Mouse (Mus musculus) embryonic stem cell, embryonic (primary cell): Measurements from ENCODE around the gene Pgpep1.

ENCODE experiments used
- CTCF ChIA-PET, 4 experiments: fragments of 300-600 bp in 2 of 4; fragments of 350-600 bp in 2 of 4; sonication (Branson Sonifier 250); formaldehyde crosslinking; loops; one replicate each; lab custom pipeline; 2022; ENCODE audit warnings: inconsistent platforms in 2 of 4; lab: Charles Lee
- POLR2A ChIA-PET, 4 experiments: fragments of 300-600 bp in 2 of 4; fragments of 350-600 bp in 2 of 4; sonication (Branson Sonifier 250); formaldehyde crosslinking; loops; one replicate each; lab custom pipeline; 2022; ENCODE audit warnings: antibody characterized with exemption in 4 of 4, inconsistent platforms in 1 of 4; lab: Charles Lee

Gene Pgpep1

GRCm38 (mm10) chr8:70645501-70646224 lies 14.5 kb downstream of the Pgpep1 start:
- ChIA-PET CTCF (interaction anchor here in 3 of 4 experiments (0.6 to 21.5 kb wide), 5 partner anchors 15 to 44 kb away, joined by 3 to 206 read pairs (median 3); no protein-coding TSS in a partner anchor), POLR2A (interaction anchor here (0.6 to 32.6 kb wide), 28 partner anchors 2 to 1045 kb away, joined by 3 to 1017 read pairs (median 12); partner anchors contain the start of genes Gdf15 (in 3 of the 4), Jund (in 3 of the 4), Pgpep1 (in 3 of the 4) and Lsm4 (in 2 of the 4))

- POLR2A ChIA-PET = interaction anchor here (0.5 to 32.6 kb wide), 51 partner anchors 3 to 699 kb away, joined by 3 to 1017 read pairs (median 4); partner anchors contain the start of genes Jund (in 3 of the 4), Arrdc2 (in 2 of the 4), Gdf15 (in 2 of the 4) and Lsm4 (in 2 of the 4)
Measured at GRCm38 (mm10) chr8:70644065-70644464, 16.1 kb downstream of the Pgpep1 start.

GRCm38 (mm10) chr8:70643019-70643418 lies 17.2 kb downstream of the Pgpep1 start:
- CTCF ChIA-PET = interaction anchor here in 3 of 4 experiments (0.6 to 21.5 kb wide), 12 partner anchors 9 to 670 kb away, joined by 3 to 206 read pairs (median 5); partner anchors contain the start of gene Lsm4 (in 1 of the 3)
- POLR2A ChIA-PET = interaction anchor here (0.6 to 32.6 kb wide), 20 partner anchors 4 to 373 kb away, joined by 3 to 1017 read pairs (median 5); partner anchors contain the start of genes Jund (in 2 of the 4), Lsm4 (in 2 of the 4), Arrdc2 (in 1 of the 4) and Gdf15 (in 1 of the 4)

More at GRCm38 (mm10) chr8:70644065-70644464, 16.1 kb downstream of the Pgpep1 start:
- CTCF ChIA-PET = interaction anchor here (0.5 to 21.5 kb wide), 42 partner anchors 8 to 857 kb away, joined by 3 to 206 read pairs (median 4); partner anchors contain the start of genes Jund (in 1 of the 4), Lsm4 (in 1 of the 4), Mrpl34 (in 1 of the 4) and Pgpep1 (in 1 of the 4)

GRCm38 (mm10) chr8:70638752-70639151 lies 21.4 kb downstream of the Pgpep1 start:
- POLR2A ChIA-PET = interaction anchor here (0.7 to 32.6 kb wide), 33 partner anchors 3 to 201 kb away, joined by 3 to 1017 read pairs (median 5); partner anchors contain the start of genes Jund (in 3 of the 4), Lsm4 (in 3 of the 4), Pgpep1 (in 3 of the 4) and Arrdc2 (in 2 of the 4)

GRCm38 (mm10) chr8:70636838-70637237 lies 23.4 kb downstream of the Pgpep1 start:
- POLR2A ChIA-PET = interaction anchor here in 3 of 4 experiments (0.6 to 32.6 kb wide), 18 partner anchors 1 to 845 kb away, joined by 3 to 1017 read pairs (median 12); partner anchors contain the start of genes Jund (in 2 of the 3), Lsm4 (in 2 of the 3), Arrdc2 (in 1 of the 3) and Gdf15 (in 1 of the 3)

More at GRCm38 (mm10) chr8:70638752-70639151, 21.4 kb downstream of the Pgpep1 start:
- CTCF ChIA-PET = interaction anchor here (0.6 to 21.5 kb wide), 8 partner anchors 8 to 1055 kb away, joined by 3 to 206 read pairs (median 4); no protein-coding TSS in a partner anchor

GRCm38 (mm10) chr8:70635527-70635926 lies 24.7 kb downstream of the Pgpep1 start:
- ChIA-PET CTCF (interaction anchor here in 2 of 4 experiments (0.6 to 1.1 kb wide), 2 partner anchors 8 kb away, joined by 3 to 9 read pairs; no protein-coding TSS in a partner anchor), POLR2A (interaction anchor here in 3 of 4 experiments (0.7 to 32.6 kb wide), 16 partner anchors 1 to 97 kb away, joined by 3 to 1017 read pairs (median 6); partner anchors contain the start of genes Jund (in 2 of the 3), Pgpep1 (in 2 of the 3), Gdf15 (in 1 of the 3) and Lsm4 (in 1 of the 3))

More at GRCm38 (mm10) chr8:70636838-70637237, 23.4 kb downstream of the Pgpep1 start:
- CTCF ChIA-PET = interaction anchor here in 2 of 4 experiments (0.6 to 21.5 kb wide), 3 partner anchors 9 to 203 kb away, joined by 3 to 206 read pairs (median 10); partner anchors contain the start of gene Arrdc2 (in 1 of the 2)

- POLR2A ChIA-PET = interaction anchor here (0.6 to 32.6 kb wide), 23 partner anchors 2 to 425 kb away, joined by 3 to 1017 read pairs (median 5); partner anchors contain the start of genes Jund (in 2 of the 4), Lsm4 (in 2 of the 4), Pgpep1 (in 2 of the 4) and Arrdc2 (in 1 of the 4)
- CTCF ChIA-PET = interaction anchor here in 1 of 4 experiments (0.9 to 1.4 kb wide), 3 partner anchors 10 to 33 kb away, joined by 3 to 4 read pairs (median 3); no protein-coding TSS in a partner anchor
Measured at GRCm38 (mm10) chr8:70634066-70634465, 26.1 kb downstream of the Pgpep1 start.

- ChIA-PET POLR2A (interaction anchor here in 3 of 4 experiments (0.7 to 32.6 kb wide), 23 partner anchors 9 to 265 kb away, joined by 3 to 1017 read pairs (median 11); partner anchors contain the start of genes Jund (in 3 of the 3), Lsm4 (in 2 of the 3), Arrdc2 (in 1 of the 3) and Ell (in 1 of the 3)), CTCF (interaction anchor here in 3 of 4 experiments (0.6 to 1.4 kb wide), 4 partner anchors 7 to 188 kb away, joined by 3 to 4 read pairs (median 4); no protein-coding TSS in a partner anchor)
Measured at GRCm38 (mm10) chr8:70632346-70632892, 27.8 kb downstream of the Pgpep1 start, which contains the start of gene Gdf15. Gene Gdf15 (minus strand): TSS chr8:70632456.

GRCm38 (mm10) chr8:70631436-70631835 lies 28.8 kb downstream of the Pgpep1 start:
- CTCF ChIA-PET = interaction anchor here (0.5 to 8.6 kb wide), 25 partner anchors 9 to 208 kb away, joined by 3 to 206 read pairs (median 5); partner anchors contain the start of genes Lrrc25 (in 2 of the 4), Arrdc2 (in 1 of the 4), Gm3336 (in 1 of the 4) and Lsm4 (in 1 of the 4)
- POLR2A ChIA-PET = interaction anchor here (0.6 to 32.6 kb wide), 53 partner anchors 8 to 266 kb away, joined by 3 to 1017 read pairs (median 7); partner anchors contain the start of genes Jund (in 3 of the 4), Lsm4 (in 3 of the 4), Pgpep1 (in 3 of the 4) and Ssbp4 (in 2 of the 4)

GRCm38 (mm10) chr8:70630532-70631381 lies 29.4 kb downstream of the Pgpep1 start:
- ChIA-PET POLR2A (interaction anchor here (0.6 to 32.6 kb wide), 93 partner anchors 8 to 621 kb away, joined by 3 to 1017 read pairs (median 5); partner anchors contain the start of genes Arrdc2 (in 3 of the 4), Jund (in 3 of the 4), Lsm4 (in 3 of the 4) and Pgpep1 (in 3 of the 4)), CTCF (interaction anchor here (0.5 to 8.6 kb wide), 48 partner anchors 9 to 299 kb away, joined by 3 to 206 read pairs (median 5); partner anchors contain the start of genes Lrrc25 (in 2 of the 4), Lsm4 (in 2 of the 4), Arrdc2 (in 1 of the 4) and Gm3336 (in 1 of the 4))

GRCm38 (mm10) chr8:70629574-70630531 lies 30.3 kb downstream of the Pgpep1 start:
- POLR2A ChIA-PET = interaction anchor here (0.5 to 32.6 kb wide), 98 partner anchors 9 to 620 kb away, joined by 3 to 1017 read pairs (median 5); partner anchors contain the start of genes Arrdc2 (in 3 of the 4), Jund (in 3 of the 4), Lsm4 (in 3 of the 4) and Pgpep1 (in 3 of the 4)
- CTCF ChIA-PET = interaction anchor here (0.6 to 8.6 kb wide), 63 partner anchors 9 to 659 kb away, joined by 3 to 206 read pairs (median 5); partner anchors contain the start of genes Lsm4 (in 3 of the 4), Lrrc25 (in 2 of the 4), Arrdc2 (in 1 of the 4) and Ell (in 1 of the 4)

GRCm38 (mm10) chr8:70628986-70629490 lies 31.1 kb downstream of the Pgpep1 start:
- ChIA-PET CTCF (interaction anchor here (0.6 to 8.6 kb wide), 44 partner anchors 8 to 276 kb away, joined by 3 to 206 read pairs (median 6); partner anchors contain the start of genes Lsm4 (in 3 of the 4), Lrrc25 (in 2 of the 4), Ell (in 1 of the 4) and Gm3336 (in 1 of the 4)), POLR2A (interaction anchor here (0.7 to 32.6 kb wide), 38 partner anchors 8 to 268 kb away, joined by 3 to 1017 read pairs (median 9); partner anchors contain the start of genes Arrdc2 (in 3 of the 4), Jund (in 3 of the 4), Lsm4 (in 3 of the 4) and Lrrc25 (in 2 of the 4))

- POLR2A ChIA-PET = interaction anchor here in 3 of 4 experiments (0.8 to 32.6 kb wide), 12 partner anchors 11 to 213 kb away, joined by 3 to 1017 read pairs (median 4); partner anchors contain the start of genes Jund (in 3 of the 3), Arrdc2 (in 1 of the 3), Lrrc25 (in 1 of the 3) and Pgpep1 (in 1 of the 3)
- CTCF ChIA-PET = interaction anchor here in 1 of 4 experiments (0.6 to 8.6 kb wide), 5 partner anchors 18 to 263 kb away, joined by 3 to 206 read pairs (median 3); partner anchors contain the start of genes Jund and Ssbp4
Measured at GRCm38 (mm10) chr8:70627041-70627440, 33.1 kb downstream of the Pgpep1 start.
